Mouse (Mus musculus): ENCODE measurements at regions not wholly inside any gene's neighbourhood (a gene's known extent, or its start where the extent isn't known, plus 50 kb on each side); places are given as distances from the start of the nearest gene placed in this dataset.

GRCm38 (mm10) chr15:92840035-92840434, 434.9 kb downstream of the Gxylt1 start:
- Histone ChIP-seq H3K4me2 (replicated peaks; ENCODE audit: low read depth, low read length) (no peak overlapping the region), H3K4me3 (ENCODE audit: low read depth, low read length) (no peak overlapping the region), H3K36me3 (ENCODE audit: control insufficient read depth, insufficient read depth, low read length) (no peaks in the 10 kb centered on the region), H3K4me1 (replicated peaks; ENCODE audit: control insufficient read depth, insufficient read depth, low read length) (no peaks in the 10 kb centered on the region), H3K9ac (ENCODE audit: low read depth, low read length) (no peak overlapping the region), H3K9me3 (ENCODE audit: control insufficient read depth, low read length) (no peaks in the 10 kb centered on the region), H3K27me3 (ENCODE audit: control insufficient read depth, insufficient read depth, low read length) (no peaks in the 10 kb centered on the region), H3K27ac (ENCODE audit: low read depth, low read length) (no peak overlapping the region)
- WGBS, result 77% methylated on average over 5 of the region's 5 CpGs
- no peak for ATAC-seq (ENCODE audit: low FRiP score)
- DNase-seq (ENCODE audit: low spot score), result no peak

- no peaks in the 10 kb centered on the region for H3K36me3 ChIP-seq (ENCODE audit: control insufficient read depth, insufficient read depth, low read length)
- no peak overlapping the region for H3K4me2 ChIP-seq (replicated peaks; ENCODE audit: low read depth, low read length)
- H3K27me3 ChIP-seq (ENCODE audit: control insufficient read depth, insufficient read depth, low read length), result no peaks in the 10 kb centered on the region
- H3K9me3 ChIP-seq (ENCODE audit: control insufficient read depth, low read length), result no peaks in the 10 kb centered on the region
- H3K27ac ChIP-seq (ENCODE audit: low read depth, low read length), result no peak overlapping the region
- no peak overlapping the region for H3K9ac ChIP-seq (ENCODE audit: low read depth, low read length)
- DNase-seq (ENCODE audit: low spot score) (no peak), ATAC-seq (ENCODE audit: low FRiP score) (no peak)
- no peak overlapping the region for H3K4me3 ChIP-seq (ENCODE audit: low read depth, low read length)
- H3K4me1 ChIP-seq (replicated peaks; ENCODE audit: control insufficient read depth, insufficient read depth, low read length), result no peaks in the 10 kb centered on the region
- WGBS, result 71% methylated on average over 4 of the region's 4 CpGs
Observed at GRCm38 (mm10) chr15:92839611-92840010, 435.4 kb downstream of the Gxylt1 start.

GRCm38 (mm10) chr15:92826136-92826535, 429.5 kb downstream of the Pdzrn4 start:
- H3K36me3 ChIP-seq (ENCODE audit: control insufficient read depth, insufficient read depth, low read length), result no peaks in the 10 kb centered on the region
- no peak for ATAC-seq (ENCODE audit: low FRiP score)
- H3K4me2 ChIP-seq (replicated peaks; ENCODE audit: low read depth, low read length), result no peak overlapping the region
- H3K4me1 ChIP-seq (replicated peaks; ENCODE audit: control insufficient read depth, insufficient read depth, low read length), result no peaks in the 10 kb centered on the region
- no peak overlapping the region for H3K27ac ChIP-seq (ENCODE audit: low read depth, low read length)
- no peaks in the 10 kb centered on the region for H3K27me3 ChIP-seq (ENCODE audit: control insufficient read depth, insufficient read depth, low read length)
- H3K9me3 ChIP-seq (ENCODE audit: control insufficient read depth, low read length), result no peaks in the 10 kb centered on the region
- H3K9ac ChIP-seq (ENCODE audit: low read depth, low read length), result no peak overlapping the region
- H3K4me3 ChIP-seq (ENCODE audit: low read depth, low read length), result no peak overlapping the region
- WGBS, result 74% methylated on average over 4 of the region's 4 CpGs
- no peak for DNase-seq (ENCODE audit: low spot score)

Measured in hindbrain, embryonic 11.5 days (tissue).